Mouse (Mus musculus) midbrain, embryonic 16.5 days (tissue): ENCODE data around the gene Neurl2. TPM values are rescaled to one million over a fixed set of nuclear protein-coding genes. Genes with fewer than 3 reads are reported as not detected.

Experiments
- ATAC-seq: fragments of 200-750 bp; cut with Nextera tagmentation; 2 replicates; pipeline ENCODE4 v1.8.0; 2017; ENCODE audit warnings: moderate TSS enrichment
- H3K27ac ChIP-seq: fragments of 300-500 bp; sonication (generic); 2 replicates; pipeline ENCODE4 v1.5.1; 2014; ENCODE audit warnings: mild to moderate bottlenecking, low read length, mixed read lengths
- H3K27me3 ChIP-seq: fragments of 300-500 bp; sonication (generic); 2 replicates; pipeline ENCODE4 v1.6.1; 2014; ENCODE audit warnings: low read depth, low read length, mixed read lengths; ENCODE audit not compliant: control insufficient read depth, insufficient read depth
- H3K36me3 ChIP-seq: fragments of 300-500 bp; sonication (generic); 2 replicates; pipeline ENCODE4 v1.6.1; 2014; ENCODE audit warnings: mild to moderate bottlenecking, low read length, moderate library complexity, mixed read lengths; ENCODE audit not compliant: control insufficient read depth, insufficient read depth
- H3K4me1 ChIP-seq: fragments of 300-500 bp; sonication (generic); 2 replicates; pipeline ENCODE4 v1.6.1; 2014; ENCODE audit warnings: mild to moderate bottlenecking, low read length, mixed read lengths; ENCODE audit not compliant: control insufficient read depth, insufficient read depth
- H3K4me2 ChIP-seq: fragments of 300-500 bp; sonication (generic); 2 replicates; pipeline ENCODE4 v1.6.1; 2014; ENCODE audit warnings: mild to moderate bottlenecking, low read length, mixed read lengths
- H3K4me3 ChIP-seq: fragments of 300-500 bp; sonication (generic); 2 replicates; pipeline ENCODE4 v1.5.1; 2014; ENCODE audit warnings: low read depth, mild to moderate bottlenecking, low read length, moderate library complexity, mixed read lengths
- H3K9ac ChIP-seq: fragments of 300-500 bp; sonication (generic); 2 replicates; pipeline ENCODE4 v1.6.1; 2014; ENCODE audit warnings: low read depth, low read length, mixed read lengths
- H3K9me3 ChIP-seq: fragments of 300-500 bp; sonication (generic); replicated peaks from 2 replicates; pipeline ENCODE4 v1.6.1; 2014; ENCODE audit warnings: mild to moderate bottlenecking, low read length, mixed read lengths; ENCODE audit not compliant: control insufficient read depth, poor library complexity, severe bottlenecking
- WGBS: fragments of 180-500 bp; shearing (Covaris S2); extraction: QIAGEN DNeasy Blood & Tissue Kit; methylation state at CpG from one replicate; pipeline ENCODE4 v1.1.7; 2014; 5-methylcytosine and 5-hydroxymethylcytosine counted together
- polyA plus RNA-seq: library from polyadenylated mRNA; unstranded; fragments of >200 nt; fragmentation: Nextera tagmentation; extraction: Ambion mirVana; gene quantifications from 2 replicates; pipeline ENCODE4 v1.2.1, GENCODE M21; 2015

The Neurl2 gene
- polyA plus RNA-seq, 1 experiment from 2014 or later, result 7.0 TPM

DNA sequence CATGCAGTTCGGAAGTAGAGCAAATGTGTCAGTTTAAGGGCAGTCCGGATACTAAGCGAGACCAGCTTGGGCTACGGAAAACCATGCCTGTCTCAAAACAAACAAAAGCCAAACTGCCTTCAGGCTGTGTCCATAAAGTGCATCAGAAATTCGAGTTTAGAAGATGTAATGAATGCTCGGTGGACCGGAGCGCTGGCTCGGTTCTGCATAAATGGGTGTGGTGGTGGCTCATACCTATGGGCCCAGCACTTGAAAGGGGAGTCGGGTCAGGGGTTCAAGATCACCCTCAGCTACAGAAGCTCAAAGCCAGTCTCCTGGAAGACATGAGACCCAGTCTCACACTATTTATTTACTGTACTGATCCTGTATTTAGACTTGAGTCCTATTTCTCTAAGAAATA lies 45.5 kb downstream of the Neurl2 start:
- Histone ChIP-seq H3K9me3 (no peaks in the 10 kb centered on the region), H3K27ac (no peak overlapping the region), H3K4me1 (peaks cover 27% of the 10 kb centered on the region), H3K4me2 (0 out of 2 replicates have a peak overlapping the region, but pooled peaks have one; percentile 5), H3K36me3 (peaks cover 16% of the 10 kb centered on the region), H3K4me3 (no peak overlapping the region), H3K9ac (no peak overlapping the region), H3K27me3 (no peaks in the 10 kb centered on the region)
- WGBS, result 84% methylated on average over 10 of the region's 10 CpGs
- ATAC-seq, result no peak

GRCm38 (mm10) chr2:164787032-164787431 lies 46.2 kb downstream of the Neurl2 start:
- 79% methylated on average over 3 of the region's 3 CpGs for WGBS
- Histone ChIP-seq H3K27me3 (no peaks in the 10 kb centered on the region), H3K36me3 (peaks cover 8% of the 10 kb centered on the region), H3K9me3 (no peaks in the 10 kb centered on the region), H3K27ac (no peak overlapping the region), H3K4me1 (peaks cover 27% of the 10 kb centered on the region), H3K4me3 (peak overlapping the region; percentile 64), H3K9ac (peak overlapping the region; percentile 74), H3K4me2 (peak overlapping the region; percentile 72)
- ATAC-seq, result no peak

GRCm38 (mm10) chr2:164786388-164786885 lies 46.8 kb downstream of the Neurl2 start:
- Histone ChIP-seq H3K4me3 (peak overlapping the region; percentile 64), H3K9me3 (no peaks in the 10 kb centered on the region), H3K27ac (peak overlapping the region; percentile 64), H3K4me1 (peaks cover 27% of the 10 kb centered on the region), H3K27me3 (no peaks in the 10 kb centered on the region), H3K36me3 (peaks cover 4% of the 10 kb centered on the region), H3K4me2 (peak overlapping the region; percentile 72), H3K9ac (peak overlapping the region; percentile 74)
- WGBS, result 13% methylated on average over 15 of the region's 15 CpGs
- ATAC-seq, result peak; percentile 38

GRCm38 (mm10) chr2:164785481-164786387 lies 47.5 kb downstream of the Neurl2 start, which contains the start of gene Snx21:
Gene Snx21, plus strand, starts transcription at chr2:164785823.
- WGBS, result under 1% methylated on average over 75 of the region's 89 CpGs
- H3K4me2 ChIP-seq, result peak within 1 kb of the TSS; percentile 72
- peaks cover 27% of the 10 kb centered on the region for H3K4me1 ChIP-seq
- H3K4me3 ChIP-seq, result peak within 1 kb of the TSS; percentile 64
- H3K9me3 ChIP-seq, result no peaks in the 10 kb centered on the region
- H3K36me3 ChIP-seq, result peaks cover 1% of the 10 kb centered on the region; the same call in 1 of the 2 replicates
- peak within 1 kb of the TSS; percentile 64 for H3K27ac ChIP-seq
- no peaks in the 10 kb centered on the region for H3K27me3 ChIP-seq
- peak within 1 kb of the TSS; percentile 74 for H3K9ac ChIP-seq
- peak; percentile 78 for ATAC-seq

DNA sequence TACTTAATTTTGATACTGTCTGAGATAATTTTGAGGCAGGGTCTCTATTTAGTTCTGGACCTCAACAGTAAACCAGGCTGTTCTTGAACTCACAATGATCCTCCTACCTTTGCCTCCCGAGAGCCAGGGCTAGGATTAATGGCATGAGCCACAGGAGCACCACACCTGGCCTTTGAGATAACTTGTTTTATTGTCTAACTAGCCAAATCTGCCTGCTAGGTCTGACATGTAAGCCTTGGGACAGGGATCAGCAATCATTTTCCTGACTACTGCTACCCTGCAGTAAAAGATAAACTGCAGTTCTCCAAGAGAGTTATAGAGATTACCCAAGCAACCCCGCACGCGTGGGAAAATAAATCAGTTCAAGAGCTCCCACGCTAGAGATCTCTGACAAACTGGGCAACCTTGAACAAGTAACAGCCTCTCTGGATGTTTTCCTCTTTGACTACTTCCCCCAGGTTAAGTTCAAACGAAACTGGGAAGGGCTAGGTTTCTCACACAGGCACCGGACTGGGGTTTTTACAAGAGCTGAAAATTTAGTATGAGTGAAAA lies 48.3 kb downstream of the Neurl2 start:
- no peaks in the 10 kb centered on the region for H3K27me3 ChIP-seq
- H3K4me3 ChIP-seq, result peak overlapping the region; percentile 64
- 12% methylated on average over 7 of the region's 7 CpGs for WGBS
- H3K27ac ChIP-seq, result peak overlapping the region; percentile 64; the same call in 1 of the 2 replicates
- no peaks in the 10 kb centered on the region for H3K36me3 ChIP-seq
- H3K9me3 ChIP-seq, result no peaks in the 10 kb centered on the region
- H3K4me2 ChIP-seq, result peak overlapping the region; percentile 72
- peak overlapping the region; percentile 74 for H3K9ac ChIP-seq
- ATAC-seq, result no peak
- H3K4me1 ChIP-seq, result peaks cover 27% of the 10 kb centered on the region

- Histone ChIP-seq H3K9me3 (no peaks in the 10 kb centered on the region), H3K36me3 (no peaks in the 10 kb centered on the region), H3K9ac (no peak overlapping the region), H3K4me1 (peaks cover 27% of the 10 kb centered on the region), H3K4me3 (no peak overlapping the region), H3K4me2 (no peak overlapping the region), H3K27ac (no peak overlapping the region), H3K27me3 (no peaks in the 10 kb centered on the region)
- no peak for ATAC-seq
- WGBS, result 78% methylated on average over 7 of the region's 7 CpGs
Measured at GRCm38 (mm10) chr2:164783926-164784581, 49.2 kb downstream of the Neurl2 start.

DNA sequence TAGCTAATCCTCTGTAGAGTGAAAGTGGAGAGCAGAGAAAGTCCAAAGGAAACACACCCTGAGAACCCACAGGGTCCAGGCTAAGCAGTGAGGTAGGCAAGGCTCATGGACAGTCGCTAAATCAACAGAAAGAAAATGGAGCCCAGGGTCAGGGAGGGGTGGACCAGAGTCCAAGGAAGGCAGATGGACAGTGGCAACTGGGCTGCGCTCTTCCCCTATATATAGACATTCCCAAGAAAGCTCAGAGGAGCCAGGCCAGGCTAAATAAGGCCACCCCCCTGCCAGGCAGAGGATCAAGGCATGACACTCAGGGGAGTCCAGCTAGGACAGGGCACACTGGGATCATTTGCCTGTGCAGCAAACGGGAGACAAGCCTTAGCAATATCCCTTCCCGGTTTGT lies 51.4 kb downstream of the Neurl2 start:
- WGBS, result 66% methylated on average over 4 of the region's 4 CpGs

More for the DNA sequence above, 51.4 kb downstream of the Neurl2 start:
- no peaks in the 10 kb centered on the region for H3K27me3 ChIP-seq
- no peak for ATAC-seq
- no peaks in the 10 kb centered on the region for H3K36me3 ChIP-seq
- H3K4me1 ChIP-seq, result peaks cover 10% of the 10 kb centered on the region
- H3K4me3 ChIP-seq, result no peak overlapping the region
- no peak overlapping the region for H3K4me2 ChIP-seq
- H3K9ac ChIP-seq, result no peak overlapping the region
- no peaks in the 10 kb centered on the region for H3K9me3 ChIP-seq
- no peak overlapping the region for H3K27ac ChIP-seq
